Mouse (Mus musculus): ENCODE results near the gene Hspa12a.

- TF ChIP-seq HCFC1 (IDR thresholded peaks at IDR 0.05; ENCODE audit: borderline replicate concordance, insufficient read depth, low read length) (no peak), ZC3H11A (IDR thresholded peaks at IDR 0.05; ENCODE audit: borderline replicate concordance, low read depth, low read length) (no peak)
Measured at GRCm38 (mm10) chr19:58762316-58762715, 181.1 kb downstream of the Hspa12a start.
